Mouse (Mus musculus): ENCODE data around the gene Pogk.

- no peak for TF ChIP-seq CTCF (IDR thresholded peaks at IDR 0.05; ENCODE audit: control insufficient read depth, insufficient read depth, insufficient read length)
- no peak for TF ChIP-seq USF1 (IDR thresholded peaks at IDR 0.05; ENCODE audit: low read depth)
- no peak for TF ChIP-seq MAX (IDR thresholded peaks at IDR 0.05)
- TF ChIP-seq MYOG (IDR thresholded peaks at IDR 0.05; ENCODE audit: control insufficient read depth, extremely low read depth, insufficient read length): no peak
- no peak for TF ChIP-seq CEBPB (IDR thresholded peaks at IDR 0.05; ENCODE audit: low read depth)
- no peak for TF ChIP-seq MYOD1 (IDR thresholded peaks at IDR 0.05; ENCODE audit: control insufficient read depth, insufficient read length, low read depth)
These were observed 14.9 kb downstream of the Pogk start for GRCm38 (mm10) chr1:166394770-166395169.
